Mouse (Mus musculus): Measurements from ENCODE around the gene C77080. TPM values are rescaled to one million over a fixed set of nuclear protein-coding genes. Genes with fewer than 3 reads are reported as not detected.

C77080 gene
- polyA plus RNA-seq (2014; fragmentation: Illumina TruSeq; extraction: RNeasy Lipid Tissue Mini Kit (QIAGEN cat#74804); ENCODE audit: low read depth, low replicate concordance), result 0.06 TPM

GRCm38 (mm10) chr4:129261196-129261595 is at the start of gene C77080:
C77080 (minus strand) TSS chr4:129261404.

GRCm38 (mm10) chr4:129287472-129287981 is 26.3 kb upstream of the C77080 start, which contains the start of gene Sync:
Sync (plus strand) TSS chr4:129287617.

GRCm38 (mm10) chr4:129189542-129190519 is 71.4 kb downstream of the C77080 start, which contains the start of the genes S100pbp and Yars:
S100pbp (minus strand) TSS chr4:129189727.
Yars (plus strand) TSS chr4:129189760.

Other genes starting within 250 kb of the C77080 start
- 156 TPM for gene Rnf19b, start 203.1 kb downstream of the C77080 start, polyA plus RNA-seq (2014; fragmentation: Illumina TruSeq; extraction: RNeasy Lipid Tissue Mini Kit (QIAGEN cat#74804); ENCODE audit: low read depth, low replicate concordance)
- not detected for gene Tmem54, start 155.9 kb downstream of the C77080 start, polyA plus RNA-seq (2014; fragmentation: Illumina TruSeq; extraction: RNeasy Lipid Tissue Mini Kit (QIAGEN cat#74804); ENCODE audit: low read depth, low replicate concordance)
- gene Hpca, start 139.4 kb downstream of the C77080 start, polyA plus RNA-seq (2014; fragmentation: Illumina TruSeq; extraction: RNeasy Lipid Tissue Mini Kit (QIAGEN cat#74804); ENCODE audit: low read depth, low replicate concordance), result 1.5 TPM
- 7.4 TPM for gene Fndc5, start 124.4 kb downstream of the C77080 start, polyA plus RNA-seq (2014; fragmentation: Illumina TruSeq; extraction: RNeasy Lipid Tissue Mini Kit (QIAGEN cat#74804); ENCODE audit: low read depth, low replicate concordance)
- 116 TPM for gene S100pbp, start 71.7 kb downstream of the C77080 start, polyA plus RNA-seq (2014; fragmentation: Illumina TruSeq; extraction: RNeasy Lipid Tissue Mini Kit (QIAGEN cat#74804); ENCODE audit: low read depth, low replicate concordance)
- gene Yars, start 71.6 kb downstream of the C77080 start, polyA plus RNA-seq (2014; fragmentation: Illumina TruSeq; extraction: RNeasy Lipid Tissue Mini Kit (QIAGEN cat#74804); ENCODE audit: low read depth, low replicate concordance), result 4.9 TPM
- gene Sync, start 26.2 kb upstream of the C77080 start, polyA plus RNA-seq (2014; fragmentation: Illumina TruSeq; extraction: RNeasy Lipid Tissue Mini Kit (QIAGEN cat#74804); ENCODE audit: low read depth, low replicate concordance), result 0.35 TPM
- gene Rbbp4, start 74.0 kb upstream of the C77080 start, polyA plus RNA-seq (2014; fragmentation: Illumina TruSeq; extraction: RNeasy Lipid Tissue Mini Kit (QIAGEN cat#74804); ENCODE audit: low read depth, low replicate concordance), result 172 TPM
- 79.2 TPM for gene Zbtb8os, start 74.3 kb upstream of the C77080 start, polyA plus RNA-seq (2014; fragmentation: Illumina TruSeq; extraction: RNeasy Lipid Tissue Mini Kit (QIAGEN cat#74804); ENCODE audit: low read depth, low replicate concordance)
- 1.0 TPM for gene Zbtb8a, start 116.7 kb upstream of the C77080 start, polyA plus RNA-seq (2014; fragmentation: Illumina TruSeq; extraction: RNeasy Lipid Tissue Mini Kit (QIAGEN cat#74804); ENCODE audit: low read depth, low replicate concordance)
- 1.9 TPM for gene Zbtb8b, start 179.4 kb upstream of the C77080 start, polyA plus RNA-seq (2014; fragmentation: Illumina TruSeq; extraction: RNeasy Lipid Tissue Mini Kit (QIAGEN cat#74804); ENCODE audit: low read depth, low replicate concordance)
- gene Bsdc1, start 200.2 kb upstream of the C77080 start, polyA plus RNA-seq (2014; fragmentation: Illumina TruSeq; extraction: RNeasy Lipid Tissue Mini Kit (QIAGEN cat#74804); ENCODE audit: low read depth, low replicate concordance), result 12.7 TPM
- 76.5 TPM for gene Tssk3, start 229.6 kb upstream of the C77080 start, polyA plus RNA-seq (2014; fragmentation: Illumina TruSeq; extraction: RNeasy Lipid Tissue Mini Kit (QIAGEN cat#74804); ENCODE audit: low read depth, low replicate concordance)
- not detected for gene Fam229a, start 229.8 kb upstream of the C77080 start, polyA plus RNA-seq (2014; fragmentation: Illumina TruSeq; extraction: RNeasy Lipid Tissue Mini Kit (QIAGEN cat#74804); ENCODE audit: low read depth, low replicate concordance)

Measured in testis, adult 10 weeks (tissue).